ENCODE assay signal across 8 mouse cellular contexts in genomic region chr4:41506906-41507305, GRCm38 (mm10). TPM values are rescaled to one million over a fixed set of nuclear protein-coding genes. Genes with fewer than 3 reads are reported as not detected.
DNase-seq lines count a peak whose midpoint lies in the region; ATAC-seq and TF ChIP-seq lines count a peak whose summit lies in the region.

No protein-coding gene starts in this region.

- peak; percentile 71 for ATAC-seq in frontal cortex, adult (ENCODE audit: low TSS enrichment)
- peak; percentile 65 to 82 for ATAC-seq in hematopoietic stem cell, adult 5-6 weeks (replicated peaks in 1 of 2; ENCODE audit: insufficient read depth in 1 of 2, low FRiP score in 2 of 2, low TSS enrichment in 1 of 2, low read depth in 1 of 2, poor library complexity in 2 of 2, severe bottlenecking in 2 of 2)
- ATAC-seq in lung, postnatal 0 days: peak; percentile 55

- no peak overlapping the region for H3K27ac ChIP-seq in lung, postnatal 0 days (ENCODE audit: low read length)

- no peak for TF ChIP-seq EP300 in lung, postnatal 0 days (IDR thresholded peaks at IDR 0.05)

- under 1% methylated on average over 29 of the region's 29 CpGs for WGBS in lung, postnatal 0 days

- DNase-seq in Muller cell, postnatal 12 days (ENCODE audit: inconsistent ontology term): peak; percentile 83
- peak; percentile 87 for DNase-seq in cerebellum, adult 9-11 months
- peak; percentile 82 to 89 for DNase-seq in layer of hippocampus, postnatal 10 days (ENCODE audit: low spot score in 2 of 2)
- DNase-seq in lung, postnatal 0 days (ENCODE audit: low spot score): peak; percentile 90
- peak; percentile 82 for DNase-seq in ovary, adult 18-20 months (ENCODE audit: low spot score)
- peak; percentile 70 for DNase-seq in thymus, postnatal 0 days (ENCODE audit: low spot score)

- no peaks in the 10 kb centered on the region for H3K9me3 ChIP-seq in lung, postnatal 0 days (ENCODE audit: low read length)

- H3K4me3 ChIP-seq in lung, postnatal 0 days (ENCODE audit: low read depth, low read length): peak overlapping the region; percentile 43

- no peaks in the 10 kb centered on the region for H3K27me3 ChIP-seq in lung, postnatal 0 days (replicated peaks; ENCODE audit: insufficient read depth, low read length)

- peak; percentile 43 for TF ChIP-seq CTCF in lung, postnatal 0 days (IDR thresholded peaks at IDR 0.05)

- peaks cover 9% of the 10 kb centered on the region; the same call in 1 of the 2 replicates for H3K4me1 ChIP-seq in lung, postnatal 0 days (ENCODE audit: insufficient read depth, low read depth, low read length)

- 0 out of 2 replicates have a peak overlapping the region, but pooled peaks have one; percentile 16 for H3K9ac ChIP-seq in lung, postnatal 0 days (replicated peaks; ENCODE audit: low read depth)

- no peaks in the 10 kb centered on the region for H3K36me3 ChIP-seq in lung, postnatal 0 days (ENCODE audit: insufficient read depth, low read length)

- H3K4me2 ChIP-seq in lung, postnatal 0 days (replicated peaks; ENCODE audit: low read depth, low read length): peak overlapping the region; percentile 81

RNA-seq across cellular contexts. Expression of gene AI464131, which starts 4.0 kb away (rescaled TPM):
- total RNA-seq in hematopoietic stem cell, adult 5-6 weeks (2017): 0.20 TPM in 1 of 2 replicates, not detected in the other
- total RNA-seq in layer of hippocampus, postnatal 10 days (2021): 10 to 100 TPM; 44.8 TPM
- 5.0 and 5.5 TPM in 2 replicates for polyA plus RNA-seq in lung, postnatal 0 days (2015; fragmentation: Nextera tagmentation; extraction: Ambion mirVana)
- 0.60 TPM in 2 replicates for polyA plus RNA-seq in thymus, postnatal 0 days (2015; fragmentation: Nextera tagmentation; extraction: Ambion mirVana)

RNA-seq across cellular contexts. Expression of gene 1110017D15Rik, which starts 10.2 kb away (rescaled TPM):
- total RNA-seq in hematopoietic stem cell, adult 5-6 weeks (2017): not detected in 2 replicates
- 10 to 100 TPM in 1 of 2 experiments, 1 to 10 TPM in 1; 8.0 to 10.0 TPM for total RNA-seq in layer of hippocampus, postnatal 10 days (2021)
- polyA plus RNA-seq in lung, postnatal 0 days (2015; fragmentation: Nextera tagmentation; extraction: Ambion mirVana): 37.3 and 41.4 TPM in 2 replicates
- 0.94 and 1.5 TPM in 2 replicates for polyA plus RNA-seq in thymus, postnatal 0 days (2015; fragmentation: Nextera tagmentation; extraction: Ambion mirVana)

RNA-seq across cellular contexts. Expression of gene Nudt2, which starts 42.0 kb away (rescaled TPM):
- 26.6 and 29.1 TPM in 2 replicates for total RNA-seq in hematopoietic stem cell, adult 5-6 weeks (2017)
- total RNA-seq in layer of hippocampus, postnatal 10 days (2021): 10 to 100 TPM; 33.9 to 36.0 TPM
- 23.7 and 28.5 TPM in 2 replicates for polyA plus RNA-seq in lung, postnatal 0 days (2015; fragmentation: Nextera tagmentation; extraction: Ambion mirVana)
- polyA plus RNA-seq in thymus, postnatal 0 days (2015; fragmentation: Nextera tagmentation; extraction: Ambion mirVana): 28.5 and 31.0 TPM in 2 replicates

RNA-seq across cellular contexts. Expression of gene Kif24, which starts 42.2 kb away (rescaled TPM):
- total RNA-seq in hematopoietic stem cell, adult 5-6 weeks (2017): 10.9 and 13.5 TPM in 2 replicates
- 1 to 10 TPM; 2.0 to 2.3 TPM for total RNA-seq in layer of hippocampus, postnatal 10 days (2021)
- polyA plus RNA-seq in lung, postnatal 0 days (2015; fragmentation: Nextera tagmentation; extraction: Ambion mirVana): 1.1 and 1.3 TPM in 2 replicates
- 5.6 and 5.9 TPM in 2 replicates for polyA plus RNA-seq in thymus, postnatal 0 days (2015; fragmentation: Nextera tagmentation; extraction: Ambion mirVana)

Comparison
In these comparisons a context has a peak if more than half of its experiments do, and no peak if none do; other contexts are left out.
1. RNA of gene AI464131, which starts 4.0 kb away (total RNA-seq): 44.8 TPM in layer of hippocampus, postnatal 10 days; 0.20 TPM in hematopoietic stem cell, adult 5-6 weeks; every median in the first group is over 10 times any median in the second.
2. Peak in every context shown above with its lines, with median percentiles within 50 percentile points of each other: DNase-seq and ATAC-seq.